Mouse (Mus musculus) CD4-positive helper T cell, adult 2 months (primary cell): ENCODE data around the gene Tjp1.

Experiments
- DNase-seq: peaks from one replicate; pipeline ENCODE4 v3.0.0-alpha.2; 2012; ENCODE audit warnings: low read depth, missing footprints, low spot score

Gene Tjp1

GRCm38 (mm10) chr7:65431018-65431695 lies 96.4 kb downstream of the Tjp1 start:
- no peak for DNase-seq

- DNase-seq: no peak
Measured at GRCm38 (mm10) chr7:65430401-65430800, 97.2 kb downstream of the Tjp1 start.

- DNase-seq: no peak
Measured at GRCm38 (mm10) chr7:65424519-65424918, 103.1 kb downstream of the Tjp1 start.

GRCm38 (mm10) chr7:65422456-65422855 lies 105.1 kb downstream of the Tjp1 start:
- no peak for DNase-seq

- DNase-seq: no peak
Measured at GRCm38 (mm10) chr7:65421451-65421850, 106.1 kb downstream of the Tjp1 start.

- no peak for DNase-seq
Measured at GRCm38 (mm10) chr7:65419926-65420325, 107.7 kb downstream of the Tjp1 start.

- DNase-seq: no peak
Measured at GRCm38 (mm10) chr7:65419012-65419411, 108.6 kb downstream of the Tjp1 start.

DNA sequence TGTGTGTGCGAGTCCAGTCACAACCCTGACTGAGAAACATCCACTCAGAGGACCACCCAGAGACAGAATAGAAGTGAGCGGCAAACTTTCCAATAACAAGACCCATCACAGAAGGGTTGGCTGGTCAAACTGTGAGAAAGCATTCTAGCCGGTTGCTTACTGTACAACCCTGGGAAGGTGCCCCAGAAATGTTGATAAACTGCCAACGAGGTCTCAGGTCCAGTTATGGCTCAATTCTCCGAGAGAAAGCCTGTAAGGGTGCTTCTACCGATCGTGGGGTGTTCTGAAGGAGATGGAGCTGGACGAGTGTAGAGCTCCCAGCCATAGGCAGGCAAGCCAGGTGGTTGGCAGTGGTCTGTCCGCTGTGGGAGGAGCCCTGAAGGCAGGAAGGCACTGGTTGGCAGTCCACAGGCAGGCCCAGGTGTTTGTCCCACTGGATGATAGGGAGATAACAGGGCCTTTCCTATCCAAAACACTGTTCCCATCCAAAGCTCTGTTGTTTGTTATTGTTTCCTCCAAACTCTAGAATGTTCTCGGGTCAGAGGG lies 109.1 kb downstream of the Tjp1 start:
- no peak for DNase-seq

DNA sequence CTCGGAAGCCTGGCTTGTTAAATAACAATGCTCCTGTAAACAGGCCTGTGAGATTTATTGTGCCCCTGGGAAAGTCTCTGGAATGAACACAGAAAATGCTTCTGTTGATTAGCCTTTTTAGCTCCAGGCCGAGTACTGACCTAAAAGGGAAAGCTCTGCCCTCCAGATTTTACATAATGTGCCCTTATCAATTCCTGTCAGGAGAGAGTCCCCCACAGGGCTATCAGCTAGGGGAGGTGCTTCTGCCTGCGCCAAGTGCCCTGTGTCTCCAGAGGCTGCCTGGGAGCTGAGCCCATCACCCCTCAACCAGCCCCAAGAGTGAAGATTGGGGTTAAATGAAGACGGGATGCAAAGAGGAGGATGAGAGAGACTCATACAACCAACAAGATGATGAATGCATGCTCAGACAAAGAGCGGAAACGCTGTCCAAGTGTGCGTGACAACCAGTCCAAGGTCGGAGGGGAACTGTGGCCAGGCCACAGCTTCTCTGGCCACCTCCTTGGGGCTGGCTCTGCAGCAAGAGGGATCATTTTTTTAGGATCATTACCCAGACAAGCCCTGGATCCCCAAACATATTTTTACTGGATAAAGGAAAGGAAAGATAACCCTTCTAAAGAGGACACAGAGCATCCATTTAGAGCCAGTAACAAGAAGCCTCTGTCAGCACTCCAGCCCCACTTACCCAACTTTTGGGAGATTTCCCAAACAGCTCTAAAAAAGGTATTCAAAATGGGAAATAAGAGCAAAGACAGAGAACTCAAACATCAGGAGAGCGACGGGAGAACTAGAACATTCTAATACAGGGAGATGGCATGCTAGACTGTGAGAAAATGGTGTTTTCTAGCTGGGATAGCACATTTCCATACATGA lies 110.1 kb downstream of the Tjp1 start:
- no peak for DNase-seq

- no peak for DNase-seq
Measured at GRCm38 (mm10) chr7:65416506-65416905, 111.1 kb downstream of the Tjp1 start.

DNA sequence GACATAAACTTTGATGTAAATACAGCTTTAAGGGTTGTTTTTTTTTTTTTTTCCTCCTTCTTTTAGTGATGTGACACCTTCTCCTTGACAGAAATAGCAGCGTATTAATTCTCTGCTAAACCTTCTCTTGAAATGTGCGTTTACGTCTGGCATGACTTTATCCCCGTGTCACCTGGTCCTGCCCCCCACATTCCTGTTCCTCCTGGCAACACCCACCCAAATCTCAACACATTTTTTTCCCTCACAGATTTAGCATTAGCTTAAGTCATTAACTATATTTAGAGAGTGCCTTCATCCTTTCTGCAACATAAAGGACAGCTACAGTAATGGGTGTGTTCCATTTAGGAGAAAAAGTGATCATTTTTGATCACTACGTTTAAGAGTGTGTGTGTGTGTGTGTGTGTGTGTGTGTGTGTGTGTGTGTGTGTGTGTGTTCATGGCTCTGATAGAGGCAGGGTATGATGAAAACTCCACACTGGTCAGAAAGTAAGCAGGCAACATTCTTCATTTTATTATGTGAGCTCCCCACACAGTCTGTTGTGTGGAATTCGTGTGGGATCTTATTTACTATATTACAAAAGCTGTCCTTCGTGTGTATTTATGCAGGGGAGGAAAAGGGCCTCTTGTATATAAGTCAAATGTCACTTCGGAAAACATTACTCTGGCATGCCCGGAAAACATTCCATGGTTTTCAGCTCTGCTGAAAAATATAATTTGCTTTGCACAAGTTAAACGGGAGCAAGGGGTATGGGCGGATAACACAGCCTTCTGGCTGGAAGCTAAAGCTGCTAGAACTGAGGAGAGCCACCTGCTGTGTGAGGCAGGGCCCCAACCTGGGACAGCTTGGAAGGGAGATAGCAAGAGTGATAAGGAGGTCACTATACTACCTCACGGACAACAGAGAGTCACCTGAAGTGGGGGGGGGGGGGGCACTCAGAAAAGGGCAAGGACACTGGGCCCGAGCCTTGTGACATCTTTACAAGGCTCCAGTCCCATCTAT lies 113.3 kb downstream of the Tjp1 start:
- DNase-seq: no peak

DNA sequence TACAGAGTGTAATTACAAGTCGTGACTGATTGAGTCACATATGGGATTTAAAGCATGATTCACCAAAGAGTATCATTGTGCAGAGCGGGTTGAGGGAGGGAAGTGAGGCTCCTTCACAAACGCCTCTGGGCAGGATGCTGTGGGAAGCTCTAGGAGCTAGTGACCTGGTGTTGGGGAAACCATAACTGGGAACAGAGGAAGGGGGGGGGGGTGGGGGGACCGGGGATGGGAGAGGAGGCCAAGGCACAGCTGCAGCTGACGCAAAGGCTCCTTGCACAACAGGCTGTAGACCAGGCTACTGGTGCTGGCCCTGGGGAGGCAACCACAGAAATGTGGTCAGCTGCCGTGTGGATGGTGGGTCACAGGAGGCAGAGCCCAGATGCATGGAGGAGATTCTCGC lies 116.9 kb downstream of the Tjp1 start:
- no peak for DNase-seq

DNA sequence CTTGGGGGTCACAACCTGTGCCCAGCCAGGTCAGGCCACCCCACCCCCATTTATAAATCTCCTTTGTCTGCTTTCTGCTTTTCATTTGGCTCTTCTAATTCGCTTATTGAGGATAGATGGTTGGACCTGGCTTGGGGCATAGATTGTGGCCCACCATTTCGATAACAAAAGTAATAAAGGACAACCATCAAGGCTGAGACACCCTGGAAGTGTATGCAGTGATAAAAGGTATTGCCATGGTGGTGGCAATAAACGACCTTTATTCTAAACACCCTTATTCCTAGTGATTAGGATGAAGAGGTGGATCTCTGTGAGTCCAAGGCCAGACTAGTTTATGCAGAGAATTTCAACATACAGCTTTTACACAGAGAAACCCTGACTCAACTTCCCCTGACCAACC lies 121.2 kb downstream of the Tjp1 start:
- no peak for DNase-seq

DNA sequence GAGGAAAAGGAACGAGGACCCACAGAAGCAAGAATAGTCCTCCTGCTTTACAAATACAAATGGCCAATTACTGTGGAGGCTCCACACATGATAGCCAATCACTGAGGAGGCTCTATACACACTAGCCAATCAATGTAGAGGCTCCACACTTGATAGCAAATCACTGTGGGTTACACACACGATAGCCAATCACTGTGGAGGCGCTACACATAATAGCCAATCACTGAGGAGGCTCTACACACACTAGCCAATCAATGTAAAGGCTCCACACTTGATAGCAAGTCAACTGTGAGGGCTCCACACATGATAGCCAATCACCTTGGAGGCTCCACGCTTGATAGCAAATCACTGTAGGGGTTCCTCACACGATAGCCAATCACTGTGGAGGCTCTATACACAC lies 125.1 kb downstream of the Tjp1 start:
- no peak for DNase-seq

DNA sequence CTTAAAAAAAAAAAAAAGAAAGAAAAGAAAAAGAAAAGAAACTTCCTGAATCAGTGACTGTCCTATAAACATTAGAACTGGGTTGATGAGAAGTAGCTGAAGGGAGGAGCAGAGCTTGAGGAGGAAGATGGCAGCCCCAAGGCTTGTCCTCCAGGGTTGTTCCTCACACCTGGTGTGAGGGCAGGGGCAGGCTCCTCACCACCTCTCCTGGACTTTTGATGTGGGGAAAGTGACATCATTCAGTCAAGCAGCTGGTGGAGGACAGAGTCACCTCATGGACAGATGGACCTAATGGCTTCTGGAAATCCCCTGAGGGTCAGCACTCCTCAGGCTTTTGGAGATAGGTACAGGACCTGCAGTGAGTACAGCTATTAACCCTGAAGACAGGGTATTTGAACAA lies 126.0 kb downstream of the Tjp1 start:
- no peak for DNase-seq

DNA sequence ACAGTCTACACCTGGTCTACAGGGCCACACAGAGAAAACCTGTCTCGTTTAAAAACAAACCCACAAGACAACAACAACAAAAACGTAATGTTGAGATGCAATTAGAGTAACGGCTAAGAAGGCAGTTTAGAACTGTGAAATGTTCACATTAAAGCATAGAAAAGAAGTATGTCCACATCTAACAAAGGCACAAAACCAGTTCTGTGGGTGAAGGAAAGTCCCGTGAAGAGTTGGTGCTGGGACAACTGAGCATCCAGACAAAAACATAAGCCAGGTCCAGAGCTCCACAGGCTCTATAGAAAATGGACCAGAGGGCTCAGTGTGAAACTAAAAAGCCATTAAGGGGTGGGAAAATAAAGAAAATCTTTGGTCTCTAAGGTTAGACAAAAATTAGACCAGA lies 131.7 kb downstream of the Tjp1 start:
- DNase-seq: no peak

GRCm38 (mm10) chr7:65395166-65395565 lies 132.4 kb downstream of the Tjp1 start:
- no peak for DNase-seq

- no peak for DNase-seq
Measured at GRCm38 (mm10) chr7:65394672-65395071, 132.9 kb downstream of the Tjp1 start.

DNA sequence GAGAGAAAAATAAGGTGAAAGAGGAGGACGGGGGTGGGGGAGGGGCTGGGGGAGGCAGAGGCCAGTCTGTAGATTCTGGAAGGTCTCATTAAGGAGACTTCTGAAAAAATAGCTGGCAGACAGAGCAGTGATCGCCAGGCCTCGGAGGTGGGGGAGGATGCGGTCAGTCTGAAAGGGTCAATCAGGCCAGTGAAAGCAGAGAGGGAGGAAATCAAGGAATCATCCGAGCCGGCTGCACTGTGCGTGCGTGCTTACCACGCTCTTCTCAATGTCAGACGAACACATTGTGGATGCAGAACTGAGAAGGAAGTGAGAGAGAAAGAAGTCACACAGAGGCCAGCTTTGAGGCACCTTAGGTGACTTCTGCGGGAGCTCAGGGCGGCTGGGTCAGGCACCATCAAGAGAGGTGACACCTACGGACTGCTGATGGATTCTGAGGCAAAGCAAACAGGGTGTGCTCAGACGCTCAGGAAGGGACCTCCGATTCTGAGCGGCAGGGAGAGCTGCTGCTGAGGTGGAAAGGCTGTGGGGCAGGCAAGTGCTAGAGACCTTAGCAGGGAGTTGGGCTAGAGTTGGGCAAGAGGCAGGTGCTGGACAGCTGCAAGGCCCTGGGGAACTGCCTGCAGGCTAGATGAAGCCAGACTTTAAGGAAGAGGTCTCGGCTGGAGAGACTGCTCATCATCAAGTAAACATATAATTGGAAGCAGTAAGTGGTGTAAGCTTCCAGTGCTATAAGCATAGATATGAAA lies 133.7 kb downstream of the Tjp1 start:
- DNase-seq: no peak

GRCm38 (mm10) chr7:65392986-65393385 lies 134.6 kb downstream of the Tjp1 start:
- DNase-seq: no peak

DNA sequence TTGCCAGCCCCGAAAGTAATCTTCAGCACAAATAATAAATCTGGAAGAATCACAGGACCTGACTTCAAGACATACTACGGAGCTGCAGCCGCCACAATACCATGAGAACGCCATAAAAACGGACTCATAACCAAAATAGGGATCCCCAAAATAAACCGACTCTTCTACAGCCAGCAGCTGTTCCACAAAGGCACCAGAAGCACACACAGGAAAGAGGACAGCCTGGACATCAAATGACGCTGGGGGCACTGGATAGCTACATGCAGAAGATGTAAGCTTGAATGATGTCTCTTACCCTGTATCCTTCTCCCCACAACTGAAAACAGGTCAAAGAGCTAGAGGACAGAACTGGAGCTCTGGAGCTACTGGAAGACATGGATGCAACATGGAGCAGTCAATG lies 138.0 kb downstream of the Tjp1 start:
- no peak for DNase-seq
